Mouse (Mus musculus): ENCODE measurements around the gene Mrpl42. TPM values are rescaled to one million over a fixed set of nuclear protein-coding genes. Genes with fewer than 3 reads are reported as not detected.
A peak's percentile ranks its signal among the peaks of the same experiment; 100 is the strongest.
"Not testable (repeated sequence)": the region's sequence is repeated elsewhere in the genome, so short reads cannot be mapped to it uniquely, and the experiment has no call there.

Mrpl42 gene
- 297 and 300 TPM in 2 replicates for polyA plus RNA-seq (2014; fragmentation: Nextera tagmentation; extraction: Ambion mirVana)

DNA sequence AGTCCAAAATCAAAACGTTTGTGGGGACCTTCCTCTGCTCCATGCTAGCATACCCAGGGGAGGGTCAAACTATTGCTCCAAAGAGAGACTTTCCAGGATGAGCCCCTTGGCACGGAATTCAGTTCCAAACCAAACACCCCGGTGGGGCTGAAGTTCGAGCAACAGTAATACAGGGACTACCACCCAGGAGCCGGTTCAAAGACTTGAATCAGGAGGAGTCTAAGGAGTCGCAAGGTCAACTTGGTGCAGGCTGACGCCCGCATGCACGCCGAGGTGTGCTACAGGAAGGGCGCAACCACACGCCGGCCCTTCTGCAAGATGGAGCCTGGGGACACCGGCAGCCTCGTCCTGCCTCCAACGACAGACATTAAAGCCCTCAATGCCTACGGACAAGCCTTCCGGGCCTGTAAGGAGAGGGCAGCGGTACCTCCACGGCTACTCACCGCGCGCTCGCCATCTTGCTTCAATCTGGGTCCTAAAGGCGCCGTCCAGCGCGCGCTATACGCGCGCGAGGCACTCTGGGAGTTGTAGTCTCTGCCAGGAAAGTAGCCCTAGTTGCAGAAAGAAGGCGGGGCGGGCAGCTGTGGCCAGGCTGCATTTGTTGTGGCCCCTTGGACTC is at the start of gene Mrpl42:
TSS of gene Mrpl42 (minus strand) at position 478 of the 619 bp plus-strand sequence.
- H3K4me3 ChIP-seq (ENCODE audit: low read depth, low read length): peak within 1 kb of the TSS; percentile 83
- WGBS: under 1% methylated on average over 35 of the region's 35 CpGs
- ATAC-seq (ENCODE audit: low FRiP score): peak; percentile 96
- H3K4me1 ChIP-seq (replicated peaks; ENCODE audit: control insufficient read depth, insufficient read depth, low read length): no peaks in the 10 kb centered on the region
- DNase-seq (ENCODE audit: low spot score): peak; percentile 96
- peak within 1 kb of the TSS; percentile 59 for H3K4me2 ChIP-seq (replicated peaks; ENCODE audit: low read depth, low read length)
- H3K9ac ChIP-seq (ENCODE audit: low read depth, low read length): peak within 1 kb of the TSS; percentile 91
- H3K27me3 ChIP-seq (ENCODE audit: control insufficient read depth, insufficient read depth, low read length): no peaks in the 10 kb centered on the region
- no peaks in the 10 kb centered on the region for H3K9me3 ChIP-seq (ENCODE audit: control insufficient read depth, low read length)
- peak within 1 kb of the TSS; percentile 83 for H3K27ac ChIP-seq (ENCODE audit: low read depth, low read length)
- no peaks in the 10 kb centered on the region for H3K36me3 ChIP-seq (ENCODE audit: control insufficient read depth, insufficient read depth, low read length)

DNA sequence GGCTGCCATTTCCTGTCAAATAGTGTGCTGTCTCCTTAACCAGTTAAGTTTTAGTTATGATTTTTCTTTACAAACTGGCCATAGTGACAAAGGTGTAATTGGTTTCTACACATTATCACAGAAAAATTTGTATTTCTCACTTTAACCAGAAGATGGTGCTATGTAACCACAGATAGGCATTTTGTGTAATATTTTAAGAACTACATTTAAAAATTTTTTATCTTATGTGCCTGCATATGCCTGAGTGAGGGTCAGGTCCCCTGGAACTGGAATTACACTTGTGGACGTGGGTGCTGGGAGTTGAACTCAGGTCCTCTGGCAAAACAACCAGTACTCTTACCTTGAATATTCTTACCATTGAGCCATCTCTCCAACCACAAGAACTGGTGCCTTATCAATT is 48.8 kb upstream of the Mrpl42 start:
- no peak overlapping the region for H3K27ac ChIP-seq (ENCODE audit: low read depth, low read length)
- no peak overlapping the region for H3K4me2 ChIP-seq (replicated peaks; ENCODE audit: low read depth, low read length)
- no peaks in the 10 kb centered on the region for H3K27me3 ChIP-seq (ENCODE audit: control insufficient read depth, insufficient read depth, low read length)
- no peak for DNase-seq (ENCODE audit: low spot score)
- no peaks in the 10 kb centered on the region for H3K9me3 ChIP-seq (ENCODE audit: control insufficient read depth, low read length)
- H3K4me3 ChIP-seq (ENCODE audit: low read depth, low read length): no peak overlapping the region
- no peak overlapping the region for H3K9ac ChIP-seq (ENCODE audit: low read depth, low read length)
- WGBS: 87% methylated on average over 1 of the region's 1 CpGs
- ATAC-seq (ENCODE audit: low FRiP score): no peak
- H3K4me1 ChIP-seq (replicated peaks; ENCODE audit: control insufficient read depth, insufficient read depth, low read length): no peaks in the 10 kb centered on the region
- H3K36me3 ChIP-seq (ENCODE audit: control insufficient read depth, insufficient read depth, low read length): 0 out of 2 replicates have a peak, but pooled peaks cover 4% of the 10 kb centered on the region

DNA sequence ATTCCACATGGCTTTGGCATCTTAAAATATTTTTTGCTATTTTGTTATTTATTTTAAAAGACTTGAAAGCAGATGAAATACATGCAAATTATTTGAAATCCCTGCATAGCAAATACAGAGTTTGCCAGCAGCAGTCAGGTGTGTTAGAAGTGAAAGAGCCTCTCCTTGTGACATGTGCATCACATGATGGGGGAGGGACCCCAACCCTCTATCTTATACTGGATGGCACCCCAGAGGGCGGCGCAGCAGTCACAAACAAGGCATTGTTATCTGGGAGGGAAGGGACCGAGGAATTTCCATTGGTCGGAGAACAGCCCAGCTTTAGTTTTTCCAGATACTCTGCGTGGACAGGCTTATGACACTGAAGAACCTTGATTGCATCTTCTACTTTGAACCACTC is 47.3 kb upstream of the Mrpl42 start:
- not testable (repeated sequence) for H3K36me3 ChIP-seq (ENCODE audit: control insufficient read depth, insufficient read depth, low read length); ATAC-seq (ENCODE audit: low FRiP score)
- 62% methylated on average over 5 of the region's 5 CpGs for WGBS

DNA sequence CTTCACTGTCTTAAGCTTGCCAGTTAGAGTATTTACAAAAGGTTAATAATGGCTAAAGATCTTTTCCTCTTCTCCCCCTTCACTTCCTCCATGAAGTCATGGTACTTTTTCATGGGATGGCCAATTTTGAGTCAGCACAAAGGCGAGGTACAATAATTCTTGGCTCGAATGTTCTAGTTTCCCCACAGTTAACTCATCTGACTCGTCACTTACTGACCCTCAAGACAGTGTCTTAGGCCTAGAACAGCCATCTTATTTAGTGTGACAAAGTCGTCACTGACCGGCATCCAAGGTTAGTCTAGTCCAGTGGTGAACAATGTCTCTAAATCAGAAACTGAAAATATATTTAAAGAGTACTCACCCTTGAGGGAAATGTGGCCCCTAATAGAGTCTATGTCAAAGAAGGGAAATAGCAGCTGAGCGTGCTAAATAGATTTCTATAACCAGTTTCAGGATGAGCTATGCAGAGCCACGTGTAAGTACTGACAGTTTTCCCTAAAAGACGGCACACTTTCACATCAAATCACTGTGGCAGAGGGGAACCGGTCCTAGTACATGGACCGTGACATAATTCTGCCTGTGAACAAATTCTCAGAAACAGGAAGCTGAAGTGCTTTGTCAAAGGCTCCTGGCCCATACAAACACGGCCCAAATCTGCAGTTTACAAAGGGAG is 46.5 kb upstream of the Mrpl42 start:
- H3K4me2 ChIP-seq (replicated peaks; ENCODE audit: low read depth, low read length): no peak overlapping the region
- DNase-seq (ENCODE audit: low spot score) (no peak), ATAC-seq (ENCODE audit: low FRiP score) (no peak)
- 89% methylated on average over 11 of the region's 11 CpGs for WGBS
- no peak overlapping the region for H3K27ac ChIP-seq (ENCODE audit: low read depth, low read length)
- no peak overlapping the region for H3K4me3 ChIP-seq (ENCODE audit: low read depth, low read length)
- H3K9ac ChIP-seq (ENCODE audit: low read depth, low read length): no peak overlapping the region
- no peaks in the 10 kb centered on the region for H3K4me1 ChIP-seq (replicated peaks; ENCODE audit: control insufficient read depth, insufficient read depth, low read length)
- H3K36me3 ChIP-seq (ENCODE audit: control insufficient read depth, insufficient read depth, low read length): 0 out of 2 replicates have a peak, but pooled peaks cover 4% of the 10 kb centered on the region
- no peaks in the 10 kb centered on the region for H3K9me3 ChIP-seq (ENCODE audit: control insufficient read depth, low read length)
- H3K27me3 ChIP-seq (ENCODE audit: control insufficient read depth, insufficient read depth, low read length): no peaks in the 10 kb centered on the region

More for the DNA sequence above, 47.3 kb upstream of the Mrpl42 start:
- not testable (repeated sequence) for H3K27me3 ChIP-seq (ENCODE audit: control insufficient read depth, insufficient read depth, low read length); H3K9me3 ChIP-seq (ENCODE audit: control insufficient read depth, low read length); H3K4me1 ChIP-seq (replicated peaks; ENCODE audit: control insufficient read depth, insufficient read depth, low read length); H3K9ac ChIP-seq (ENCODE audit: low read depth, low read length); H3K27ac ChIP-seq (ENCODE audit: low read depth, low read length); DNase-seq (ENCODE audit: low spot score); H3K4me3 ChIP-seq (ENCODE audit: low read depth, low read length); H3K4me2 ChIP-seq (replicated peaks; ENCODE audit: low read depth, low read length)

DNA sequence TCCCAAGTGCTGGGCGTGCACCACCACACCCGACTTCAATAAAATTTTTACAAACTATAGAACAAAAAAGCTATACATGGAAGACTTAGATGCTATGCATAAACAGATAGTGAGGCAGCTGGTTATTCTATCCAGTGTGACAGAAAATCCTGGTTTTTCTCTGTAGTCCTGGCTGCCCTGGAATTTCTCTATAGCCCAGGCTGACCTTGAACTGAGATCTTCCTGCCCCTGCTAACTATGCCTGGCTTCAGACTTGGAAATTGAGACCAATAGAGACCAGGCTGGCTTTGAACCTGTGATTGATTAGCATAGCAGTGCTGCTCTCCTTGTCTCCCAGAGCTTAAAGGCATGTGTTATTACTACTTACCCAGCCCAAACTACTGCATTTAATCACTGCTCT is 44.4 kb upstream of the Mrpl42 start:
- no peaks in the 10 kb centered on the region for H3K27me3 ChIP-seq (ENCODE audit: control insufficient read depth, insufficient read depth, low read length)
- H3K9ac ChIP-seq (ENCODE audit: low read depth, low read length): no peak overlapping the region
- no peaks in the 10 kb centered on the region for H3K4me1 ChIP-seq (replicated peaks; ENCODE audit: control insufficient read depth, insufficient read depth, low read length)
- no peak for DNase-seq (ENCODE audit: low spot score)
- ATAC-seq (ENCODE audit: low FRiP score): no peak
- no peak overlapping the region for H3K4me2 ChIP-seq (replicated peaks; ENCODE audit: low read depth, low read length)
- WGBS: 95% methylated on average over 2 of the region's 2 CpGs
- H3K4me3 ChIP-seq (ENCODE audit: low read depth, low read length): no peak overlapping the region
- H3K9me3 ChIP-seq (ENCODE audit: control insufficient read depth, low read length): no peaks in the 10 kb centered on the region
- H3K36me3 ChIP-seq (ENCODE audit: control insufficient read depth, insufficient read depth, low read length): 0 out of 2 replicates have a peak, but pooled peaks cover 4% of the 10 kb centered on the region
- H3K27ac ChIP-seq (ENCODE audit: low read depth, low read length): no peak overlapping the region

DNA sequence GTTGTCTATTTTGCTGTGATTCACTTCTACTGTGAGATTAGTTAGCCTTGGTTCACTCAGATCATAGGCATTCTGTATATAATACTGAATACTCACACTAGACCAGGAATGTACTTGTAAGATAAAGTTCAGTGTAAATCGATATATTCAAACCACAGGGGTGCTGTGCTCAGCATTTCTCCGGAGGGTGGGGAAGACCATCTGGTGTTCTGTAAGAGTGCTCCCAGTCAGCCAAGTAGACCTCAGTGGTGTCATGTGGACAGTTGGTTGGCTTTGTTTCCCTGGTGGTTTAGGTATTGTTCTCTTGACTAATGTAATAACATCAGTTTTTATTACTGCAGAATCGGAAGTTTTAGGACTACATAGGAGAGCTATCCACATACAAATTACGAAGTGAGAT is 43.3 kb upstream of the Mrpl42 start:
- H3K4me3 ChIP-seq (ENCODE audit: low read depth, low read length): no peak overlapping the region
- DNase-seq (ENCODE audit: low spot score): no peak
- no peak for ATAC-seq (ENCODE audit: low FRiP score)
- no peak overlapping the region for H3K4me2 ChIP-seq (replicated peaks; ENCODE audit: low read depth, low read length)
- H3K9me3 ChIP-seq (ENCODE audit: control insufficient read depth, low read length): no peaks in the 10 kb centered on the region
- 0 out of 2 replicates have a peak, but pooled peaks cover 2% of the 10 kb centered on the region for H3K36me3 ChIP-seq (ENCODE audit: control insufficient read depth, insufficient read depth, low read length)
- no peaks in the 10 kb centered on the region for H3K4me1 ChIP-seq (replicated peaks; ENCODE audit: control insufficient read depth, insufficient read depth, low read length)
- 74% methylated on average over 4 of the region's 4 CpGs for WGBS
- H3K27me3 ChIP-seq (ENCODE audit: control insufficient read depth, insufficient read depth, low read length): no peaks in the 10 kb centered on the region
- H3K9ac ChIP-seq (ENCODE audit: low read depth, low read length): no peak overlapping the region
- H3K27ac ChIP-seq (ENCODE audit: low read depth, low read length): no peak overlapping the region

DNA sequence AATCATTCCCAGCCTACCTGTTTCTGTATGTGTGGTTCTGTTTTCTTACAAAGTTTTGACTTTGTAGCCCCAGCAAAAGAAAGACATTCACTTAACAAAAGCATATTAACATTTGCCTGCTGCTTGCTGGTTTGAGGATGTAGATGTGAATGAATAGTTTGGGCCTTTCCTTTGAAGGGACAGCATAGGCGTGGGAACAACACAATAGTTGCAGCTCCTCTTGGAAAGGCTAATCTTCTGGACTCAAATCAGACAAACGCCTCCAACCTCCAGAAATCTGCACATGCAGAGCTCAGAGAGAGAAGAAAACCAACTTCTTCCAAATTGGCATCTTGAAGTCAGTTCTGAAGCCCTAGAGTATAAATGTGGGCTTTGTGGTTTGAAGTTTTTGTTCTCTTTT is 42.9 kb upstream of the Mrpl42 start:
- no peak for ATAC-seq (ENCODE audit: low FRiP score)
- H3K4me3 ChIP-seq (ENCODE audit: low read depth, low read length): no peak overlapping the region
- H3K27me3 ChIP-seq (ENCODE audit: control insufficient read depth, insufficient read depth, low read length): no peaks in the 10 kb centered on the region
- WGBS: 85% methylated on average over 2 of the region's 2 CpGs
- H3K36me3 ChIP-seq (ENCODE audit: control insufficient read depth, insufficient read depth, low read length): 0 out of 2 replicates have a peak, but pooled peaks cover 2% of the 10 kb centered on the region
- no peaks in the 10 kb centered on the region for H3K4me1 ChIP-seq (replicated peaks; ENCODE audit: control insufficient read depth, insufficient read depth, low read length)
- H3K27ac ChIP-seq (ENCODE audit: low read depth, low read length): no peak overlapping the region
- no peak overlapping the region for H3K9ac ChIP-seq (ENCODE audit: low read depth, low read length)
- H3K9me3 ChIP-seq (ENCODE audit: control insufficient read depth, low read length): no peaks in the 10 kb centered on the region
- no peak overlapping the region for H3K4me2 ChIP-seq (replicated peaks; ENCODE audit: low read depth, low read length)
- DNase-seq (ENCODE audit: low spot score): no peak

DNA sequence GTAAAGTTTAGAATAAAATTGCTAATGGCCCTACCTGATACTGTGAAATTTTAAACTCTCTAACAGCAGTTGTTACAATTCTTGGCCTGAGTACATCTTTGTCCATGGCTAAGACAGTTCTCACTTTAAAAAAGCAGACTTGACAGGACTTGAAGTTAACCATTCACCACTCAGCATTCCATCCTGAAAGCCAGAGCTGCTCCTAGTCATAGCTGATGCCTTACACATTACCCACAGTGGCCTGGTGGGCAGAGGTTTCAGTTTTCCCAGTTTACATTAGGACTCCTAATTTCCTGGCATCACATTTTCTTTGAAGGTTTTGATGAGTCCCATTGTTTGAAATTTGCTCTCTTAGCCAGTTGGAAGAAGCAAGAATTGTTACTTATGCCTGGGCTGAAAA is 42.3 kb upstream of the Mrpl42 start:
- Histone ChIP-seq H3K4me1 (replicated peaks; ENCODE audit: control insufficient read depth, insufficient read depth, low read length) (no peaks in the 10 kb centered on the region), H3K9me3 (ENCODE audit: control insufficient read depth, low read length) (no peaks in the 10 kb centered on the region), H3K27me3 (ENCODE audit: control insufficient read depth, insufficient read depth, low read length) (no peaks in the 10 kb centered on the region), H3K4me2 (replicated peaks; ENCODE audit: low read depth, low read length) (no peak overlapping the region), H3K4me3 (ENCODE audit: low read depth, low read length) (no peak overlapping the region), H3K27ac (ENCODE audit: low read depth, low read length) (no peak overlapping the region), H3K9ac (ENCODE audit: low read depth, low read length) (no peak overlapping the region), H3K36me3 (ENCODE audit: control insufficient read depth, insufficient read depth, low read length) (0 out of 2 replicates have a peak, but pooled peaks cover 2% of the 10 kb centered on the region)
- ATAC-seq (ENCODE audit: low FRiP score): no peak
- no peak for DNase-seq (ENCODE audit: low spot score)

DNA sequence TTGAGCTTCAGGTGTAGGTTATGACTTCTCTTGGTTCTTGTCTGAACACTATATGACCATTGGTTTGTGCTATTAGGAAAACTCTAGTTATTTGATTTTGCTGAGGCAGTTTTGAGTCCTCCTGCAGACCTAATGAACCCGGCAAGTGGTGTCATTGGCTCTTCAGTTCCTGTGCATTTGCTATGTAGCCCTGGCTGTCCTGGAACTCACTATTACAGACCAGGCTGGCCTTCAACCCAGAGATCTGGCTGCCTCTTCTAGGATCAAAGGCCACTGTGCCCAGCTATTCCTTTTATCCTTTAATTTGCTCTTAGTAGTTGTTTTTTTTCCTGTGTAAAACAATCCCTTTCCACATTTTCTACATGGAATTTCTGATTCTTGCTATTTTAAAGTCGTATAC is 41.6 kb upstream of the Mrpl42 start:
- H3K4me1 ChIP-seq (replicated peaks; ENCODE audit: control insufficient read depth, insufficient read depth, low read length): no peaks in the 10 kb centered on the region
- H3K4me2 ChIP-seq (replicated peaks; ENCODE audit: low read depth, low read length): no peak overlapping the region
- H3K27ac ChIP-seq (ENCODE audit: low read depth, low read length): no peak overlapping the region
- H3K27me3 ChIP-seq (ENCODE audit: control insufficient read depth, insufficient read depth, low read length): no peaks in the 10 kb centered on the region
- H3K36me3 ChIP-seq (ENCODE audit: control insufficient read depth, insufficient read depth, low read length): 0 out of 2 replicates have a peak, but pooled peaks cover 2% of the 10 kb centered on the region
- no peak for DNase-seq (ENCODE audit: low spot score)
- ATAC-seq (ENCODE audit: low FRiP score): no peak
- no peak overlapping the region for H3K4me3 ChIP-seq (ENCODE audit: low read depth, low read length)
- no peaks in the 10 kb centered on the region for H3K9me3 ChIP-seq (ENCODE audit: control insufficient read depth, low read length)
- H3K9ac ChIP-seq (ENCODE audit: low read depth, low read length): no peak overlapping the region
- WGBS: 91% methylated on average over 2 of the region's 2 CpGs
